Mouse (Mus musculus) CH12.LX (cell line): ENCODE results near the gene Glipr1l1.
"Not testable (repeated sequence)": the region's sequence is repeated elsewhere in the genome, so short reads cannot be mapped to it uniquely, and the experiment has no call there.

ENCODE experiments used
- CTCF ChIP-seq, 2 experiments: IDR thresholded peaks in 1 of 2; conservative IDR thresholded peaks in 1 of 2; 2 replicates each; pipeline ENCODE4 v1.5.1; 2011 to 2012; ENCODE audit warnings: low read depth in 2 of 2, low read length in 2 of 2, improper control_type of control experiment in 1 of 2, inconsistent platforms in 1 of 2, mild to moderate bottlenecking in 1 of 2, moderate library complexity in 1 of 2
- ELF1 ChIP-seq: IDR thresholded peaks from 2 replicates; pipeline ENCODE4 v1.6.1; 2014; ENCODE audit warnings: low read depth, mild to moderate bottlenecking, inconsistent platforms, low read length, improper control_type of control experiment
- MAX ChIP-seq: IDR thresholded peaks from 2 replicates; pipeline ENCODE4 v1.6.1; 2011; ENCODE audit warnings: low read length, improper control_type of control experiment
- MEF2A ChIP-seq: IDR thresholded peaks from 2 replicates; pipeline ENCODE4 v1.6.1; 2014; ENCODE audit warnings: low read depth, mild to moderate bottlenecking, inconsistent platforms, low read length, improper control_type of control experiment, borderline replicate concordance
- NRF1 ChIP-seq: IDR thresholded peaks from 2 replicates; pipeline ENCODE4 v1.6.1; 2014; ENCODE audit warnings: low read depth, mild to moderate bottlenecking, inconsistent platforms, low read length, improper control_type of control experiment, moderate library complexity
- POLR2A ChIP-seq: IDR thresholded peaks from 2 replicates; pipeline ENCODE4 v1.6.1; 2011; ENCODE audit warnings: low read depth, mild to moderate bottlenecking, improper control_type of control experiment, low read length
- USF1 ChIP-seq: IDR thresholded peaks from 2 replicates; pipeline ENCODE4 v1.6.1; 2014; ENCODE audit warnings: low read depth, mild to moderate bottlenecking, inconsistent platforms, low read length, improper control_type of control experiment
- USF2 ChIP-seq: conservative IDR thresholded peaks from 2 replicates; pipeline ENCODE4 v1.6.1; 2011; ENCODE audit warnings: low read depth, low read length, improper control_type of control experiment
- ZC3H11A ChIP-seq: IDR thresholded peaks from 2 replicates; pipeline ENCODE4 v1.6.1; 2012; ENCODE audit warnings: low read depth, mild to moderate bottlenecking, inconsistent platforms, low read length, improper control_type of control experiment
- ZNF384 ChIP-seq: IDR thresholded peaks from 2 replicates; pipeline ENCODE4 v1.6.1; 2012; ENCODE audit warnings: low read depth, low read length, improper control_type of control experiment, inconsistent platforms

DNA sequence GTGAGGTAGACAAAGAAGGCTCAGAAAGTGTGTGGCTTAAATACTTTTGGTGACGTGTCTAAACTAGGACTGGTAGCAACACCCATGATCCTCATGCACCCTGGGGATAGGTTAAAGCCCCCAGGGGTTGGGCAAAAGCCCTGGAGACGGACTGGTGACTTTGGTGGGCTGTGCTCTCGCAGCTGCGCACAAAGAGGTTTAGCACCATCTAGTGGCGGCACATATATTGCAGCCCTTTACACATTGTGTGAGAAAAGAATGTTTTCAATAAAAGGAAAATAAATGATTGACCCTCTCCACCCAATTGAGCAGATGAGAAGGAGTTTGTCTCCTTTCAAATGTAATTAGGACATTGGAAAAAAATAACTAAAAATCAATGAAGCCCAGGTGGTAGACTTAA lies 45.8 kb downstream of the Glipr1l1 start:
- not testable (repeated sequence) for TF ChIP-seq USF1, USF2, POLR2A, MEF2A, MAX, ZNF384, ELF1
- peak; percentile 66 to 74 for TF ChIP-seq CTCF (conservative IDR thresholded peaks at IDR 0.05 in 1 of 2, IDR thresholded peaks at IDR 0.05 in 1 of 2; ENCODE audit: low read depth in 2 of 2, low read length in 2 of 2)
- TF ChIP-seq ZC3H11A, result peak; percentile 36
- peak; percentile 65 for TF ChIP-seq NRF1
